Mouse (Mus musculus) layer of hippocampus, postnatal 36 days (tissue): Measurements from ENCODE around the gene Krtap3-3. TPM values are rescaled to one million over a fixed set of nuclear protein-coding genes. Genes with fewer than 3 reads are reported as not detected.
"Not testable (repeated sequence)": the region's sequence is repeated elsewhere in the genome, so short reads cannot be mapped to it uniquely, and the experiment has no call there.

ENCODE experiments used
- DNase-seq, 2 experiments: peaks; one replicate each; pipeline ENCODE4 v3.0.0; 2022
- total RNA-seq, 2 experiments: library from RNA; stranded (reverse); gene quantifications; 2 replicates each; pipeline ENCODE4 v1.2.3; 2021

Krtap3-3 gene
- total RNA-seq = not detected

- DNase-seq = no peak
Measured at GRCm38 (mm10) chr11:99550765-99551164, at the start of gene Krtap3-3. TSS of gene Krtap3-3 (minus strand) at chr11:99550865.

- DNase-seq = not testable (repeated sequence)
Measured at GRCm38 (mm10) chr11:99597742-99598141, 47.1 kb upstream of the Krtap3-3 start, which contains the start of gene Krtap9-3. TSS of gene Krtap9-3 (minus strand) at chr11:99598105.

GRCm38 (mm10) chr11:99590981-99591380 is 40.3 kb upstream of the Krtap3-3 start, which contains the start of gene Krtap1-3:
TSS of gene Krtap1-3 (minus strand) at chr11:99591339.
- DNase-seq = no peak

GRCm38 (mm10) chr11:99585096-99585495 is 34.4 kb upstream of the Krtap3-3 start:
- peak; percentile 41 to 49 for DNase-seq

GRCm38 (mm10) chr11:99583245-99583704 is 32.6 kb upstream of the Krtap3-3 start, which contains the start of gene Krtap1-4:
TSS of gene Krtap1-4 (minus strand) at chr11:99583654.
- no peak for DNase-seq

- DNase-seq = no peak
Measured at GRCm38 (mm10) chr11:99581564-99581963, 30.9 kb upstream of the Krtap3-3 start.

- DNase-seq = no peak
Measured at GRCm38 (mm10) chr11:99581051-99581450, 30.4 kb upstream of the Krtap3-3 start.

GRCm38 (mm10) chr11:99580636-99581035 is 30.0 kb upstream of the Krtap3-3 start, which contains the start of gene Krtap1-5:
TSS of gene Krtap1-5 (minus strand) at chr11:99581016.
- no peak for DNase-seq

GRCm38 (mm10) chr11:99574106-99574505 is 23.4 kb upstream of the Krtap3-3 start:
- peak; percentile 50 to 63 for DNase-seq

GRCm38 (mm10) chr11:99573164-99573563 is 22.5 kb upstream of the Krtap3-3 start:
- DNase-seq = no peak

- DNase-seq = no peak
Measured at GRCm38 (mm10) chr11:99566530-99566929, 15.9 kb upstream of the Krtap3-3 start, which contains the start of gene Krtap3-1. TSS of gene Krtap3-1 (minus strand) at chr11:99566630.

GRCm38 (mm10) chr11:99562580-99562979 is 11.9 kb upstream of the Krtap3-3 start:
- no peak for DNase-seq

- DNase-seq = no peak
Measured at GRCm38 (mm10) chr11:99559366-99559765, 8.7 kb upstream of the Krtap3-3 start, which contains the start of gene Gm11939. TSS of gene Gm11939 (minus strand) at chr11:99559466.

GRCm38 (mm10) chr11:99557976-99558745 is 7.5 kb upstream of the Krtap3-3 start:
- no peak for DNase-seq

GRCm38 (mm10) chr11:99556753-99557152 is 6.1 kb upstream of the Krtap3-3 start, which contains the start of gene Krtap3-2:
TSS of gene Krtap3-2 (minus strand) at chr11:99556853.
- DNase-seq = no peak

GRCm38 (mm10) chr11:99556195-99556594 is 5.5 kb upstream of the Krtap3-3 start:
- no peak for DNase-seq

GRCm38 (mm10) chr11:99547892-99548291 is 2.8 kb downstream of the Krtap3-3 start:
- DNase-seq = no peak

GRCm38 (mm10) chr11:99539721-99540120 is 10.9 kb downstream of the Krtap3-3 start:
- peak; percentile 47 to 50 for DNase-seq

- DNase-seq = no peak
Measured at GRCm38 (mm10) chr11:99521288-99521860, 29.3 kb downstream of the Krtap3-3 start, which contains the start of gene Krt39. TSS of gene Krt39 (minus strand) at chr11:99521338.

GRCm38 (mm10) chr11:99514098-99514497 is 36.6 kb downstream of the Krtap3-3 start:
- no peak for DNase-seq
